Mouse (Mus musculus): Measurements from ENCODE around the gene Spsb2. TPM values are rescaled to one million over a fixed set of nuclear protein-coding genes. Genes with fewer than 3 reads are reported as not detected.

Gene Spsb2
- polyA plus RNA-seq, 1 experiment from 2014 or later = 7.4 TPM

- H3K9me3 ChIP-seq = no peaks in the 10 kb centered on the region
- H3K36me3 ChIP-seq (replicated peaks) = peaks cover 34% of the 10 kb centered on the region
- 7% methylated on average over 14 of the region's 14 CpGs for WGBS
- H3K4me3 ChIP-seq = peak overlapping the region; percentile 87
- H3K27ac ChIP-seq = peak overlapping the region; percentile 98
- H3K4me1 ChIP-seq = peaks cover 58% of the 10 kb centered on the region
- H3K27me3 ChIP-seq (ENCODE audit: poor library complexity, severe bottlenecking) = peaks cover 42% of the 10 kb centered on the region
- DNase-seq (ENCODE audit: extremely low spot score, low spot score) = peak; percentile 57
These were observed 47.9 kb downstream of the Spsb2 start for GRCm38 (mm10) chr6:124856321-124856720.

GRCm38 (mm10) chr6:124856916-124857839, 48.7 kb downstream of the Spsb2 start, which contains the start of gene P3h3:
Gene P3h3 (minus strand): TSS chr6:124857752.
- WGBS = under 1% methylated on average over 86 of the region's 86 CpGs
- Histone ChIP-seq H3K36me3 (replicated peaks) (peaks cover 35% of the 10 kb centered on the region), H3K9me3 (no peaks in the 10 kb centered on the region), H3K27me3 (ENCODE audit: poor library complexity, severe bottlenecking) (peaks cover 49% of the 10 kb centered on the region), H3K27ac (peak within 1 kb of the TSS; percentile 98), H3K4me1 (peaks cover 67% of the 10 kb centered on the region), H3K4me3 (peak within 1 kb of the TSS; percentile 87)
- peak; percentile 89 for DNase-seq (ENCODE audit: extremely low spot score, low spot score)

GRCm38 (mm10) chr6:124857840-124858530, 49.5 kb downstream of the Spsb2 start:
- Histone ChIP-seq H3K4me3 (peak overlapping the region; percentile 87), H3K27me3 (ENCODE audit: poor library complexity, severe bottlenecking) (peaks cover 57% of the 10 kb centered on the region), H3K4me1 (peaks cover 75% of the 10 kb centered on the region), H3K27ac (peak overlapping the region; percentile 98), H3K36me3 (replicated peaks) (peaks cover 30% of the 10 kb centered on the region), H3K9me3 (no peaks in the 10 kb centered on the region)
- WGBS = 25% methylated on average over 26 of the region's 26 CpGs
- peak; percentile 31 for DNase-seq (ENCODE audit: extremely low spot score, low spot score)

GRCm38 (mm10) chr6:124858561-124859318, 50.3 kb downstream of the Spsb2 start:
- H3K4me3 ChIP-seq = peak overlapping the region; percentile 87
- 83% methylated on average over 28 of the region's 28 CpGs for WGBS
- H3K27me3 ChIP-seq (ENCODE audit: poor library complexity, severe bottlenecking) = peaks cover 61% of the 10 kb centered on the region
- peaks cover 22% of the 10 kb centered on the region for H3K36me3 ChIP-seq (replicated peaks)
- no peak for DNase-seq (ENCODE audit: extremely low spot score, low spot score)
- H3K27ac ChIP-seq = peak overlapping the region; percentile 98; the same call in 1 of the 2 replicates
- H3K9me3 ChIP-seq = no peaks in the 10 kb centered on the region
- H3K4me1 ChIP-seq = peaks cover 82% of the 10 kb centered on the region

GRCm38 (mm10) chr6:124859725-124860124, 51.3 kb downstream of the Spsb2 start:
- Histone ChIP-seq H3K9me3 (no peaks in the 10 kb centered on the region), H3K4me1 (peaks cover 92% of the 10 kb centered on the region), H3K36me3 (replicated peaks) (peaks cover 13% of the 10 kb centered on the region), H3K27me3 (ENCODE audit: poor library complexity, severe bottlenecking) (peaks cover 68% of the 10 kb centered on the region), H3K27ac (peak overlapping the region; percentile 92), H3K4me3 (peak overlapping the region; percentile 19)
- DNase-seq (ENCODE audit: extremely low spot score, low spot score) = peak; percentile 83
- WGBS = 12% methylated on average over 12 of the region's 12 CpGs

Other genes with a start within 250 kb of the Spsb2 start
- gene C1rb, start 238.4 kb upstream of the Spsb2 start, polyA plus RNA-seq (2016; fragmentation: Nextera tagmentation; extraction: Ambion mirVana) = not detected in 2 replicates
- 0.05 TPM in 1 of 2 replicates, not detected in the other for gene C1s2, start 172.6 kb upstream of the Spsb2 start, polyA plus RNA-seq (2016; fragmentation: Nextera tagmentation; extraction: Ambion mirVana)
- gene Lpcat3, start 145.6 kb upstream of the Spsb2 start, polyA plus RNA-seq (2016; fragmentation: Nextera tagmentation; extraction: Ambion mirVana) = 38.8 and 44.1 TPM in 2 replicates
- 255 and 270 TPM in 2 replicates for gene Emg1, start 96.5 kb upstream of the Spsb2 start, polyA plus RNA-seq (2016; fragmentation: Nextera tagmentation; extraction: Ambion mirVana)
- gene Phb2, start 96.3 kb upstream of the Spsb2 start, polyA plus RNA-seq (2016; fragmentation: Nextera tagmentation; extraction: Ambion mirVana) = 490 and 492 TPM in 2 replicates
- 4.8 and 5.2 TPM in 2 replicates for gene Ptpn6, start 69.9 kb upstream of the Spsb2 start, polyA plus RNA-seq (2016; fragmentation: Nextera tagmentation; extraction: Ambion mirVana)
- 397 and 415 TPM in 2 replicates for gene Grcc10, start 67.3 kb upstream of the Spsb2 start, polyA plus RNA-seq (2016; fragmentation: Nextera tagmentation; extraction: Ambion mirVana)
- not detected in 2 replicates for gene Gm45234, start 52.6 kb upstream of the Spsb2 start, polyA plus RNA-seq (2016; fragmentation: Nextera tagmentation; extraction: Ambion mirVana)
- 12.5 and 14.2 TPM in 2 replicates for gene Atn1, start 52.1 kb upstream of the Spsb2 start, polyA plus RNA-seq (2016; fragmentation: Nextera tagmentation; extraction: Ambion mirVana)
- 4.0 and 4.4 TPM in 2 replicates for gene Eno2, start 39.0 kb upstream of the Spsb2 start, polyA plus RNA-seq (2016; fragmentation: Nextera tagmentation; extraction: Ambion mirVana)
- 4.9 and 5.3 TPM in 2 replicates for gene Lrrc23, start 28.9 kb upstream of the Spsb2 start, polyA plus RNA-seq (2016; fragmentation: Nextera tagmentation; extraction: Ambion mirVana)
- gene Tpi1, start 5.6 kb downstream of the Spsb2 start, polyA plus RNA-seq (2016; fragmentation: Nextera tagmentation; extraction: Ambion mirVana) = 1,048 and 1,068 TPM in 2 replicates
- 214 and 215 TPM in 2 replicates for gene Usp5, start 20.8 kb downstream of the Spsb2 start, polyA plus RNA-seq (2016; fragmentation: Nextera tagmentation; extraction: Ambion mirVana)
- gene Cdca3, start 20.9 kb downstream of the Spsb2 start, polyA plus RNA-seq (2016; fragmentation: Nextera tagmentation; extraction: Ambion mirVana) = 271 and 298 TPM in 2 replicates
- 0.32 and 0.42 TPM in 2 replicates for gene Gnb3, start 31.6 kb downstream of the Spsb2 start, polyA plus RNA-seq (2016; fragmentation: Nextera tagmentation; extraction: Ambion mirVana)
- 9.7 TPM in 2 replicates for gene P3h3, start 49.1 kb downstream of the Spsb2 start, polyA plus RNA-seq (2016; fragmentation: Nextera tagmentation; extraction: Ambion mirVana)
- gene Gpr162, start 55.3 kb downstream of the Spsb2 start, polyA plus RNA-seq (2016; fragmentation: Nextera tagmentation; extraction: Ambion mirVana) = 2.1 and 2.5 TPM in 2 replicates
- gene Cd4, start 79.6 kb downstream of the Spsb2 start, polyA plus RNA-seq (2016; fragmentation: Nextera tagmentation; extraction: Ambion mirVana) = 0.17 TPM in 1 of 2 replicates, not detected in the other
- gene Lag3, start 103.0 kb downstream of the Spsb2 start, polyA plus RNA-seq (2016; fragmentation: Nextera tagmentation; extraction: Ambion mirVana) = 0.76 and 0.88 TPM in 2 replicates
- gene Ptms, start 111.4 kb downstream of the Spsb2 start, polyA plus RNA-seq (2016; fragmentation: Nextera tagmentation; extraction: Ambion mirVana) = 218 and 224 TPM in 2 replicates
- 388 and 398 TPM in 2 replicates for gene Mlf2, start 122.7 kb downstream of the Spsb2 start, polyA plus RNA-seq (2016; fragmentation: Nextera tagmentation; extraction: Ambion mirVana)
- 136 and 143 TPM in 2 replicates for gene Cops7a, start 156.9 kb downstream of the Spsb2 start, polyA plus RNA-seq (2016; fragmentation: Nextera tagmentation; extraction: Ambion mirVana)
- gene Pianp, start 188.0 kb downstream of the Spsb2 start, polyA plus RNA-seq (2016; fragmentation: Nextera tagmentation; extraction: Ambion mirVana) = 1.4 and 1.7 TPM in 2 replicates
- gene Zfp384, start 200.5 kb downstream of the Spsb2 start, polyA plus RNA-seq (2016; fragmentation: Nextera tagmentation; extraction: Ambion mirVana) = 8.2 and 12.1 TPM in 2 replicates
- gene Ing4, start 231.1 kb downstream of the Spsb2 start, polyA plus RNA-seq (2016; fragmentation: Nextera tagmentation; extraction: Ambion mirVana) = 117 and 121 TPM in 2 replicates
- gene Acrbp, start 241.0 kb downstream of the Spsb2 start, polyA plus RNA-seq (2016; fragmentation: Nextera tagmentation; extraction: Ambion mirVana) = 12.8 and 12.9 TPM in 2 replicates